ENCODE assay signal across 29 mouse cellular contexts in genomic region chr9:31291978-31292377, GRCm38 (mm10). TPM values are rescaled to one million over a fixed set of nuclear protein-coding genes. Genes with fewer than 3 reads are reported as not detected.
DNase-seq lines count a peak whose midpoint lies in the region; ATAC-seq lines count a peak whose summit lies in the region.
"Had no signal": no experiment of that assay in that cellular context is flagged by ENCODE, and none has a peak within 500 bp of the region (broad histone marks: within the 10 kb centered on the region; RNA-seq: fewer than 3 reads in every experiment).

No protein-coding gene starts in this region.

- no peaks in the 10 kb centered on the region for H3K27me3 ChIP-seq in limb, embryonic 12.5 days
- H3K27me3 ChIP-seq in limb, embryonic 10.5 days (ENCODE audit: low read depth, poor library complexity, severe bottlenecking) = no peaks in the 10 kb centered on the region
- H3K27me3 ChIP-seq in liver, embryonic 15.5 days = no peaks in the 10 kb centered on the region
- H3K27me3 ChIP-seq: CH12.LX; embryonic facial prominence, embryonic 12.5 days; embryonic facial prominence, embryonic 15.5 days; heart, embryonic 12.5 days; heart, embryonic 15.5 days; Patski had no signal

- peak; percentile 31; the same call in 1 of the 2 replicates for ATAC-seq in limb, embryonic 12.5 days (ENCODE audit: insufficient number of reproducible peaks, insufficient read depth, low FRiP score, low TSS enrichment, low read depth)
- ATAC-seq in liver, embryonic 15.5 days (ENCODE audit: insufficient read depth) = peak; percentile 54; the same call in 1 of the 2 replicates
- ATAC-seq: forebrain, embryonic 14.5 days; forebrain, postnatal 0 days; Patski had no signal

- no peak overlapping the region for H3K4me3 ChIP-seq in limb, embryonic 12.5 days (replicated peaks)
- no peak overlapping the region for H3K4me3 ChIP-seq in limb, embryonic 10.5 days
- no peak overlapping the region for H3K4me3 ChIP-seq in liver, embryonic 15.5 days (replicated peaks)
- H3K4me3 ChIP-seq: embryonic facial prominence, embryonic 12.5 days; embryonic facial prominence, embryonic 15.5 days; gastrocnemius, adult 2 months; heart, embryonic 12.5 days; heart, embryonic 15.5 days had no signal

- peaks cover 7% of the 10 kb centered on the region for H3K4me1 ChIP-seq in limb, embryonic 12.5 days (replicated peaks)
- peaks cover 13% of the 10 kb centered on the region for H3K4me1 ChIP-seq in limb, embryonic 10.5 days
- H3K4me1 ChIP-seq in liver, embryonic 15.5 days (replicated peaks) = peaks cover 34% of the 10 kb centered on the region
- H3K4me1 ChIP-seq: embryonic facial prominence, embryonic 12.5 days; heart, embryonic 12.5 days; heart, embryonic 15.5 days had no signal

- intact Hi-C loops in heart, postnatal 36 days (cut with DNase I) = no loop called here

- no peaks in the 10 kb centered on the region for H3K9me3 ChIP-seq in limb, embryonic 12.5 days
- no peaks in the 10 kb centered on the region for H3K9me3 ChIP-seq in limb, embryonic 10.5 days (replicated peaks)
- no peaks in the 10 kb centered on the region for H3K9me3 ChIP-seq in liver, embryonic 15.5 days (replicated peaks)
- H3K9me3 ChIP-seq: embryonic facial prominence, embryonic 12.5 days; embryonic facial prominence, embryonic 15.5 days; G1E; heart, embryonic 15.5 days had no signal

- no peak overlapping the region for H3K9ac ChIP-seq in limb, embryonic 12.5 days (replicated peaks)
- H3K9ac ChIP-seq in liver, embryonic 15.5 days = no peak overlapping the region
- H3K9ac ChIP-seq: embryonic facial prominence, embryonic 12.5 days; embryonic facial prominence, embryonic 15.5 days; forebrain, postnatal 0 days; heart, embryonic 12.5 days; heart, embryonic 15.5 days; hindbrain, embryonic 14.5 days had no signal

- no peaks in the 10 kb centered on the region for H3K36me3 ChIP-seq in limb, embryonic 12.5 days
- H3K36me3 ChIP-seq in limb, embryonic 10.5 days = peaks cover 4% of the 10 kb centered on the region; the same call in 1 of the 2 replicates
- H3K36me3 ChIP-seq in liver, embryonic 15.5 days (replicated peaks) = no peaks in the 10 kb centered on the region
- H3K36me3 ChIP-seq: embryonic facial prominence, embryonic 12.5 days; embryonic facial prominence, embryonic 15.5 days; heart, embryonic 12.5 days; heart, embryonic 15.5 days had no signal

- peak; percentile 22 for DNase-seq in heart, adult 11 months
- DNase-seq in heart, postnatal 36 days = no peak
- no peak for DNase-seq in limb, embryonic 10.5 days (ENCODE audit: low spot score)
- no peak for DNase-seq in liver
- no peak for DNase-seq in adrenal gland, postnatal 10 days
- no peak for DNase-seq in urinary bladder, postnatal 36 days (ENCODE audit: low spot score in 2 of 2)
- DNase-seq: adrenal gland, postnatal 14 days; B cell, adult 2 months; cerebellum, adult 11 months; cerebellum, adult 2 months; cerebellum, adult 9-11 months; cerebellum, postnatal 25 days; forebrain, postnatal 0 days; gastrocnemius, adult 2 months; gastrocnemius, postnatal 14 days; heart, adult 18-20 months; heart, postnatal 10 days; heart, postnatal 4 days had no signal

- H3K4me2 ChIP-seq in limb, embryonic 12.5 days = no peak overlapping the region
- H3K4me2 ChIP-seq in liver, embryonic 15.5 days = no peak overlapping the region
- H3K4me2 ChIP-seq: embryonic facial prominence, embryonic 12.5 days; embryonic facial prominence, embryonic 15.5 days; heart, embryonic 12.5 days; heart, embryonic 15.5 days; hindbrain, embryonic 14.5 days had no signal

- 57% methylated on average over 4 of the region's 4 CpGs for WGBS in limb, embryonic 12.5 days
- 67% methylated on average over 4 of the region's 4 CpGs for WGBS in limb, embryonic 10.5 days
- WGBS in liver, embryonic 15.5 days (ENCODE audit: insufficient replicate concordance) = 74% methylated on average over 4 of the region's 4 CpGs

- H3K27ac ChIP-seq in limb, embryonic 12.5 days = no peak overlapping the region
- H3K27ac ChIP-seq in limb, embryonic 10.5 days = no peak overlapping the region
- H3K27ac ChIP-seq in liver, embryonic 15.5 days (replicated peaks) = no peak overlapping the region; the same call in 1 of the 2 replicates
- H3K27ac ChIP-seq: embryonic facial prominence, embryonic 12.5 days; embryonic facial prominence, embryonic 15.5 days; gastrocnemius, adult 2 months; heart, embryonic 15.5 days; hindbrain, embryonic 14.5 days had no signal

RNA-seq across cellular contexts. Expression of gene Prdm10, which starts 11.6 kb away (rescaled TPM):
- total RNA-seq in heart, postnatal 36 days (2021) = 1 to 10 TPM; 4.2 to 4.7 TPM
- 6.3 and 6.4 TPM in 2 replicates for polyA plus RNA-seq in limb, embryonic 12.5 days (2016; fragmentation: Nextera tagmentation; extraction: Ambion mirVana)
- polyA plus RNA-seq in limb, embryonic 10.5 days (2016; fragmentation: Nextera tagmentation; extraction: Ambion mirVana) = 7.3 and 7.5 TPM in 2 replicates
- polyA plus RNA-seq in liver, embryonic 15.5 days (2015; fragmentation: Nextera tagmentation; extraction: Ambion mirVana) = 2.3 and 3.0 TPM in 2 replicates
- 1 to 10 TPM; 5.9 to 7.8 TPM for total RNA-seq in adrenal gland, postnatal 10 days (2021)
